Mouse (Mus musculus): ENCODE data around the gene Hnrnpa2b1.

- TF ChIP-seq CTCF (IDR thresholded peaks at IDR 0.05): no peak
- no peak for TF ChIP-seq EP300 (IDR thresholded peaks at IDR 0.05)
Observed at GRCm38 (mm10) chr6:51486076-51486710, 16.5 kb upstream of the Hnrnpa2b1 start.
